Mouse (Mus musculus) cerebellum, adult 11-12 months (tissue): ENCODE results near the gene Nlrp10.

ENCODE experiments used
- DNase-seq: peaks from one replicate; pipeline ENCODE4 v3.0.0; 2022

Gene Nlrp10

DNA sequence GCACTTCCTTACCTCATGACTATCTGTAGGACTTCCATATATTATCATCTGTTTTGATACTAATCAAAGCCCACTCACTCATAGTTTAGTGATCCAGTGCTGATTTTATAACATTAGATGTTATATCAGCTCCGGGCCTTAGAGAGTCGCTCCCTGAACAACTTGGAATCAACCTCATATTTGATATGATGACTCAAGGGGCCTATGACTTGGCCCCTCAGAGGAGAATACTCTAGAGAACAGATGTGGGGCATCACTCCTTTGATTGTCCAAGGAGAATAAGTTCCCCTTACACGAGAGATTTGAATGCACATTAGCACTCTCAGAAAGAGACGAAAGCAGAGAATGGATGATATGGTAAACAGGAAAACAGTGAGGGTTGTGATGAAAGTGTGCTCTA lies 45.1 kb downstream of the Nlrp10 start, which contains the start of gene Olfr518:
Olfr518 (minus strand) TSS at position 101 of the 400 bp plus-strand sequence.
- DNase-seq: no peak

DNA sequence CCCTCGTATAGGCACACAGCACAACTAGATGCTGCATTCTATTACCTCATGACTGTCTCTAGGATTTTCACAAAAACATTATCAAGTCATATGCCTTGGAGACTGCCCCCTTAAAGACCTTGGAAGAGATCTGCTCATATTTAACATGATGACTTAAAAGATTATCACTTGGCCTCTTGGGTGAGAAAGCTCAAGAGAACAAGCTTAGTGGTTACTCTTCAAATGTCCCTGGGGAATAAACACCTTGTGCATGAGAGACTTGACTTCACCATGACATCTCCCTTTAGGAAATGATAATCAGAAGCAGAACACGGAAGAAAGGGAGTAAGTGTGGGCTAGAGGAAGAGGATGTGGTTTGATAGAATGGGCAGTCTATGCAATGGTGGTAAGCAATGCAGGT lies 57.7 kb downstream of the Nlrp10 start, which contains the start of gene Olfr517:
Olfr517 (minus strand) TSS at position 101 of the 400 bp plus-strand sequence.
- no peak for DNase-seq
